In the genomic region with DNA sequence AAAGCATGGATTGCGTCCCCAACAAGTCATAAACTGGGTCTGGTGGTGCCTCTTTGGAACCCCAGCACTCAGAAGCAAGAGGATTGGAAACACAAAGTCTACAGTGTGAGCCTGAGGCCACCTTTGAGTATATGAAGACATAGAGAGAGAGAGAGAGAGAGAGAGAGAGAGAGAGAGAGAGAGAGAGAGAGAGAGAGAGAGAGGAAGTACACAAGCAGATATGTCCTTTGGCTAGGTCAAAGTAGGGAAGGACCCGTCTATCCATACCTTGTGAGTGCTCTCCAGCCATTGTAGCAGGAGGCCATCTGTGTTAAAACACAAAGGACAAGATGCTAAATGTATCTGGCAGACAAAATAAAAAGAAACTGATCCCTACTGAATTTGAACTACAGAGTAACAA, we compare ENCODE assay signal across 36 mouse cellular contexts.
"Had no signal": no experiment of that assay in that cellular context is flagged by ENCODE, and none has a peak within 500 bp of the region (broad histone marks: within the 10 kb centered on the region; RNA-seq: fewer than 3 reads in every experiment).

No protein-coding gene starts in this region.

- H3K9me3 ChIP-seq: heart, embryonic 10.5 days; heart, embryonic 13.5 days; heart, embryonic 15.5 days; hindbrain, embryonic 12.5 days; hindbrain, embryonic 13.5 days; hindbrain, embryonic 15.5 days; intestine, embryonic 15.5 days; kidney, embryonic 15.5 days had no signal

- H3K4me3 ChIP-seq: heart, embryonic 10.5 days; heart, embryonic 12.5 days; heart, embryonic 13.5 days; heart, embryonic 15.5 days; hindbrain, embryonic 10.5 days; hindbrain, embryonic 12.5 days; hindbrain, embryonic 13.5 days; hindbrain, embryonic 15.5 days; intestine, embryonic 15.5 days; kidney, embryonic 15.5 days; layer of hippocampus, adult 2 months; left cerebral cortex, adult 2 months had no signal

- ATAC-seq: hindbrain, embryonic 16.5 days; hindbrain, postnatal 0 days; inflammation-experienced regulatory T-cells, adult 6 months; intestine, embryonic 15.5 days; intestine, embryonic 16.5 days; intestine, postnatal 0 days had no signal

- H3K4me2 ChIP-seq: heart, embryonic 11.5 days; heart, embryonic 12.5 days; heart, embryonic 13.5 days; heart, embryonic 15.5 days; hindbrain, embryonic 12.5 days; hindbrain, embryonic 13.5 days; hindbrain, embryonic 14.5 days; hindbrain, embryonic 15.5 days; intestine, embryonic 15.5 days; kidney, embryonic 15.5 days had no signal

- H3K36me3 ChIP-seq: heart, embryonic 10.5 days; heart, embryonic 12.5 days; heart, embryonic 13.5 days; heart, embryonic 15.5 days; hindbrain, embryonic 10.5 days; hindbrain, embryonic 12.5 days; hindbrain, embryonic 13.5 days; hindbrain, embryonic 15.5 days; intestine, embryonic 15.5 days; kidney, embryonic 15.5 days had no signal

- H3K27me3 ChIP-seq: heart, embryonic 15.5 days; hindbrain, embryonic 12.5 days; hindbrain, embryonic 13.5 days; hindbrain, embryonic 15.5 days; intestine, embryonic 15.5 days; kidney, embryonic 15.5 days had no signal

- DNase-seq: heart, postnatal 10 days; heart, postnatal 14 days; heart, postnatal 36 days; heart, postnatal 4 days; kidney, adult 11 months; kidney, adult 18-20 months; kidney, adult 2 months; kidney, adult 8-10 months; kidney, adult 9 months; kidney, postnatal 10 days; kidney, postnatal 14 days; kidney, postnatal 25 days; kidney, postnatal 36 days; kidney, postnatal 4 days; layer of hippocampus, adult 9-11 months; layer of hippocampus, postnatal 36 days had no signal

- H3K9ac ChIP-seq: heart, embryonic 12.5 days; heart, embryonic 13.5 days; heart, embryonic 15.5 days; hindbrain, embryonic 12.5 days; hindbrain, embryonic 13.5 days; hindbrain, embryonic 14.5 days; hindbrain, embryonic 15.5 days; intestine, embryonic 15.5 days; kidney, embryonic 15.5 days had no signal

- H3K27ac ChIP-seq: heart, embryonic 10.5 days; heart, embryonic 13.5 days; heart, embryonic 15.5 days; hindbrain, embryonic 10.5 days; hindbrain, embryonic 12.5 days; hindbrain, embryonic 13.5 days; hindbrain, embryonic 14.5 days; hindbrain, embryonic 15.5 days; hindbrain, postnatal 0 days; intestine, embryonic 15.5 days; kidney, embryonic 15.5 days; kidney, postnatal 0 days; layer of hippocampus, adult 2 months; left cerebral cortex, adult 2 months had no signal

- H3K4me1 ChIP-seq: intestine, embryonic 15.5 days had no signal
